Mouse (Mus musculus) ES-CJ7 (cell line): ENCODE data around the gene Zdhhc5.
A peak's percentile ranks its signal among the peaks of the same experiment; 100 is the strongest.
"Not testable (repeated sequence)": the region's sequence is repeated elsewhere in the genome, so short reads cannot be mapped to it uniquely, and the experiment has no call there.

Experiments used
- DNase-seq: peaks from one replicate; pipeline ENCODE4 v3.0.0; 2011; ENCODE audit warnings: low read depth, low spot score

The Zdhhc5 gene

DNA sequence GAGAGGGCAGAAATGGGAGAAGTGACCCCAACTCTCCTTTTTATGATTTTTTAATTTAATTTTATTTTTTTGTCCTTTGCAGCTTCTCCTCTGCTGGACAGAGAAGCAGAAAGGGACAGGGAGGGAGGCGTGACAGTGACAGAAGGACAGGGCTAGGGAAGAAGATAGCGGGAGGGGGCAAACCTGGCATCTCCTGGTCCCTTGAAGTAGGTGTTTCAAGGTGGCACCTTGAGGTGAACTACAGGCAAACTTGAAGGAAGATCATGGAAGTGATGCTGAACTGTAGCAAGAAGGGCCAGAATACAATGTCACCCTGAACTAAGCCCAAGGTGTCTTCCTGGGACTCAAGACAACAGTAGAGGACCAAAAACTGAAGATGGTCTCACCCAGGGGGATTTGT is 19.9 kb upstream of the Zdhhc5 start:
- no peak for DNase-seq

DNA sequence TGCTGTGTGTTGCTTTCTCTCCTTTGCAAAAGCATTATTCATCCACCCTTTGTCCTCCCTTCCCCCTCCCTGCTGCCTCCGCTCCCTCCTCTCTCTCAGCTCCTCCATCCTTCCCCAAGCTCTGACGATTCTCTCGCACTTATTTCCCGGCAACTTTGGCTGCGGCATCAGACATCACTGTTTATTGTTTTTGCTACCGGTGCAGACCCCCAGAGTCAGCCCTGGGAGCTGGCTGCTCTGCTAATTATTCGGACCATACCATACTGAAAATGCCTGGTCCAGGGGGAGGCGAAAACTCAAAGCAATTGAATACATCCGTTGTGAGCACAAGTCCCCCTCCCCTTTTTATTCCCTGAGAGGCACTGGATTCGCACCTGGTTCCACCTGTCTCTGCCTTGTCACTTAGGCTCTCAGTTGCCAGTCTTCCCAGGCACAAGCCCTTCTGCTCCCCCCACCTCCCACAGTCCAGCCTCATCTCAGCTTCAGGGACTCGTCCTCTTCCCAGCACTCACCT is 19.4 kb upstream of the Zdhhc5 start:
- DNase-seq: no peak

DNA sequence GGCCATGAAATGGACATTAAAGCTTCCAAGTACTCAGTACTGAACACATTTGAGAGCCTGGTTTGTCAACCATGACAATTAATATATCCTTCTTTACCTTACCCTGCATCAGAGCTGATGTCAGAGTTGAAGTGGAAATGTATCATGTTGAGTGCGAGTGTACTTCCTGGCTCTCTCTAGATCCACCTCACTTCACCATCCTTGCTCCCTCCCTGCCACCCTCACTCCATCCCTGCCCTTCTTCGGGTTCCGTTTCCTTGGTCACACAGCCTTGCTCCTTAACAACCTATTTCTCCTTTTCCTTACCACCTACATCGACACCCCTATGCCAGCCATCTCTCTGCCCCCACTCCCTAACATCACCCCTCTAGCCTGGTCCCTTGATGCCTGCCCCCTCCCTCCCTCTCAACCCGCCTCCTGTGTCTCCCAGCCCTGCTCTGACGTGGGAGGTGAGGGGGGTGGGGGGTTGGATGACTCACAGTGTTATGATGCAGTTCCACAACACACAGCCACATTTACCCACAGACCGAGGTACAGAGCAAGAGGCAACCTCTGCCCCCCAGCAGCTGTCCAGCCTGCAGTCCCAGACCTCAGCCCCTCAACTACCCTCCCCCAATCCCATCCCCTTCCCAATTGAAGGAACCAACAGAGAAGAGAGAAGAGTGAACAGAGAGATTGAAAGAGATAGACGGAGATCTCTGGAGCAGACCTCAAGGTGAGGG is 18.8 kb upstream of the Zdhhc5 start, which contains the start of gene Ypel4:
Gene Ypel4 (plus strand): TSS at position 480 of the 722 bp plus-strand sequence.
- DNase-seq: no peak

DNA sequence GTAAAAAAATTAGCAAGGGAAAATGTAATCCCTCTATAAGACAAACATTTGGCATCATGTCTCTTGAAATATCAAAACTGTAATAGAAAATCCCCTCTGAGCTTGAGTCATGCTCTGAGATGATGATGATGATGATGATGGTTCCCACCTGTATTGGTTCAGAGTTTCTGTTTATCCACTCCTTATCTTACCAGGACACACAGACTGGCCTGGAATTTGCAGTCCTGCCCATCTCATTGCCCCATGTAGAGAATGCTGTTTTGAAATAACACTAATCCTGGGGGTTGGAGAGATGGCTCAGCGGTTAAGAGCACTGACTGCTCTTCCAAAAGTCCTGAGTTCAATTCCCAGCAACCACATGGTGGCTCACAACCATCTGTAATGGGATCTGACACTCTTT is 17.4 kb upstream of the Zdhhc5 start:
- DNase-seq: no peak

DNA sequence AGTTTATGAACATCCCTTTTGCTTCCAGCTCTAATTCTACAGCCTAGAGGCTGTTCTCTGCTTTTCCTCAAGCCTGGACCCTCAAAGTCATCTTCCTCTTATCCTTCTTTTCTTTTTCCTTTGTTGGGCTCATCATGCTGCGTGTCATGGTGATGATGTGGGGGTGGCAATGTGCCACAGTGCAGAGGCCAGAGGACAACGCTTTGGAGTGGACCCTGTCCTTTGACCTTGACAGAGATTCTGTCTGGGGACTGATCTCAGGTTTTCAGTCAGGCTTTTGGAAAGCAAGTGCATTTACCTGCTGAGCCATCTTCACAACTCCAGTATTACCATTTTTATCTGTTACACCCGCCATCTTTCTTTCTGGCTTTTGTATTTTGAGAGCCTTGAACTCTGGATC is 16.2 kb upstream of the Zdhhc5 start:
- no peak for DNase-seq

GRCm38 (mm10) chr2:84728191-84728590 is 13.2 kb upstream of the Zdhhc5 start:
- DNase-seq: not testable (repeated sequence)

- DNase-seq: peak; percentile 99
Observed at GRCm38 (mm10) chr2:84727172-84727858, 12.3 kb upstream of the Zdhhc5 start, which contains the start of gene Clp1. Gene Clp1, minus strand, starts transcription at chr2:84727350.

DNA sequence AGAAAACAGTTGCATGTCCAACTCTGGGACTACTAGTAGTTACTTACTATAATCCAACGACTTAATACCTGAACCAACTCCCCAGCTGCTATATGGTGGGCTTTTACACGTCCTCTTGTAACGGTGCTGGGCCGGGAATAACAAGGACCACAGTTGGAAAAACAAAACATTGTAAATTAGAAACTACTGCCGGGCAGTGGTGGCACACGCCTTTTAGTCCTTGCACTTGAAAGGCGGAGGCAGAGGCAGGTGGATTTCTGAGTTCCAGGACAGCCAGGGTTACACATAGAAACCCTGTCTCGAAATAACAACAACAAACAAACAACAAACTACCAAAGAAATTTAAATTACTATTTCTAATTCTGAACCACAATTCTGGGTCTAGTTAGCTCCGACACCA is 11.7 kb upstream of the Zdhhc5 start:
- no peak for DNase-seq

DNA sequence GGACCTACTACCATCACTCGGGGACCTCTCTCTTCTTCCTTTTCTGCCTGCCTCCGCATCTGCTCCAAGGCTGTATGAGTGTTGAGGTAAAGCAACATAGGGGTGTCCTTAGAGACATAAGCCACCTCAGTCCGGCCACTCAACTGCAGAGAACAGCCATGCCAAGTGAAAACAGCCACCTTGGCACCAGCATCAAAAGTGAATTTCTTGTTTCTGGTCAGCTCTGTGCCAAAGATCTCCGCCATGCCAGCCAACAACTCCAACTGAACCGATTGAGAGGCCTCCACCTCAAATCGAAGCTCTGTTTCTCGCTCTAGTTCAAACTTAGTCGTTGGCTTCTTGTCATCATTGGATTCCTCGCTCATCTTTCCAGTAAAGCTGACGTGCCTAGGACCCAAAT is 10.8 kb upstream of the Zdhhc5 start:
- DNase-seq: no peak

GRCm38 (mm10) chr2:84723856-84724255 is 8.9 kb upstream of the Zdhhc5 start:
- DNase-seq: no peak

DNA sequence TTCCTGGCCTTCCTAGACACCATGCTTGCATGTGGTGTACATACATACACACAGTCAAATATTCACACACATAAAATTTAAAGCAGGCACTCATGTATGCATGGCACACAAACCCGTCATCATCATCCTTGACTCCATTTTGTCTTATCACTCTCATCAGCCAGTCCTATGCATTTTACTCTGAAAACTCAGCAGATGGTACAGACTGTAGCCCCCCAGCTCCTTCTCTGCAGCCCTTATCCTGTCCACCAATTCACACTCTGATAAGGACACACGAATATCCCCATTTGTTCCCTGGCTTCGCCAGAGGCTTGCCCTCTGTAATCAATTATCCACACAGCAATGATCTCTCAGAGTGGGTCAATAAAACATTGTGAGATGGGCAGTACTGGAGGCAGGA is 6.2 kb upstream of the Zdhhc5 start:
- DNase-seq: no peak

DNA sequence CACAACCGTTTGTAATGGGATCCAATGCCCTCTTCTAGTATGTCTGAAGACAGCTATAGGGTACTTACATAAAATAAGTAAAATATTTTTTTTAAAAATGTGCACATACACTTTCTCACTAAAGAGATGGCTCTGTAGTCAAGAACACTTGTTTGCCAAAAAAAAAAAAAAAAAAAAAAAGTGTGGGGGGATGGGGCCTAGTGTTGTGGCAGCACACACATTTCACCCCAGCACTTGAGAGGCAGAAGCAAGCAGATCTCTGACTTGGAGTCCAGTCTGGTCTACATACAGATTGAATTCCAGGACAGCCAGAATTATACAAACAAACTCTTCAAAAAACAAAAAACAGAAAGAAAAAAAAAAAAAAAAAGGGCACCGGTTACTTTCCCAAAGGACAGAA is 5.7 kb upstream of the Zdhhc5 start:
- no peak for DNase-seq

GRCm38 (mm10) chr2:84717357-84717756 is 2.4 kb upstream of the Zdhhc5 start:
- no peak for DNase-seq

GRCm38 (mm10) chr2:84716423-84717355 is 1.7 kb upstream of the Zdhhc5 start:
- no peak for DNase-seq

- peak; percentile 98 for DNase-seq
Observed at GRCm38 (mm10) chr2:84715562-84716361, 782 bp upstream of the Zdhhc5 start.

GRCm38 (mm10) chr2:84714422-84714810 is 564 bp downstream of the Zdhhc5 start:
- peak; percentile 14 for DNase-seq

GRCm38 (mm10) chr2:84711898-84712297 is 3.1 kb downstream of the Zdhhc5 start:
- no peak for DNase-seq

DNA sequence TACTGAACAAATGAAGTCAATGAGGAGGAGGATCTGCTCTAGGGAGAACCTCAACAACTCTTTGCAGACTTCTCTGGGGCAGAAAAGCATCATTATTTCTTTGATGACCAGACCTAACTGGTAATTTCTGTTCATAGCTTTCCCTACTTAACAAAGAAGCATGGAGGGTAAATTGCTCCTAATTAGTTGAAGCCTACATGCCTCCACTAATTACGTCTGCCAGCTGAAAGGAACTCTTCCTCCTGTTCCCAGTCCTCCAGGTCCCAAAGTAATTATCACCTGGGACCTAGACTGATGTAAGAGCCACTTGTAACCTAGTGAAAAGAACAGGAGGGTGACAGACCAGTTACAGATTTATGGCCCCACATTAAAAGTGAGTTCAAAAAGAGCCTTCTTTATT is 7.5 kb downstream of the Zdhhc5 start:
- no peak for DNase-seq

GRCm38 (mm10) chr2:84705295-84705694 is 9.7 kb downstream of the Zdhhc5 start:
- no peak for DNase-seq

GRCm38 (mm10) chr2:84704329-84704728 is 10.7 kb downstream of the Zdhhc5 start:
- DNase-seq: no peak

GRCm38 (mm10) chr2:84703497-84703896 is 11.5 kb downstream of the Zdhhc5 start:
- DNase-seq: no peak
